Mouse (Mus musculus) thymus, adult 2 months (tissue): ENCODE results near the gene Crb1. TPM values are rescaled to one million over a fixed set of nuclear protein-coding genes. Genes with fewer than 3 reads are reported as not detected.

Source experiments
- DNase-seq: peaks from one replicate; pipeline ENCODE4 v3.0.0; 2021
- H3K27ac ChIP-seq: fragments of 200-500 bp; 2 replicates; pipeline ENCODE4 v1.5.1; 2012; ENCODE audit warnings: low read length, control low read depth; ENCODE audit not compliant: control insufficient read depth, insufficient read depth
- H3K27me3 ChIP-seq: fragments of 200-500 bp; 2 replicates; pipeline ENCODE4 v1.6.1; 2012; ENCODE audit warnings: mild to moderate bottlenecking, low read length, moderate library complexity, mixed read lengths; ENCODE audit not compliant: control insufficient read depth, insufficient read depth
- H3K36me3 ChIP-seq: fragments of 200-500 bp; 2 replicates; pipeline ENCODE4 v1.6.1; 2012; ENCODE audit warnings: mild to moderate bottlenecking, low read length, moderate library complexity; ENCODE audit not compliant: control insufficient read depth, insufficient read depth
- H3K4me1 ChIP-seq: fragments of 200-500 bp; replicated peaks from 2 replicates; pipeline ENCODE4 v1.6.1; 2012; ENCODE audit warnings: low read length; ENCODE audit not compliant: control insufficient read depth, insufficient read depth
- H3K4me3 ChIP-seq: fragments of 200-500 bp; 2 replicates; pipeline ENCODE4 v1.5.1; 2012; ENCODE audit warnings: mild to moderate bottlenecking, low read length, control low read depth, moderate library complexity; ENCODE audit not compliant: control insufficient read depth, insufficient read depth
- CTCF ChIP-seq: fragments of 200-500 bp; IDR thresholded peaks from 2 replicates; pipeline ENCODE4 v1.5.1; 2012; ENCODE audit warnings: mild to moderate bottlenecking, control low read depth, low read length, moderate library complexity, borderline replicate concordance; ENCODE audit not compliant: control insufficient read depth, poor library complexity, insufficient read depth; ENCODE audit errors: extremely low read depth
- POLR2A ChIP-seq: fragments of 200-500 bp; IDR thresholded peaks from 2 replicates; pipeline ENCODE4 v1.6.1; 2012; ENCODE audit warnings: mild to moderate bottlenecking, low read length, control low read depth, moderate library complexity; ENCODE audit not compliant: control insufficient read depth, poor library complexity, insufficient read depth; ENCODE audit errors: extremely low read depth
- WGBS: fragments of 180-500 bp; shearing (Covaris S2); methylation state at CpG from one replicate; pipeline ENCODE4 v1.1.7; 2018; 5-methylcytosine and 5-hydroxymethylcytosine counted together
- polyA plus RNA-seq: library from polyadenylated mRNA; depleted of rRNA; stranded (reverse); fragments of >200 nt; gene quantifications from 2 replicates; pipeline ENCODE4 v1.2.3, GENCODE M21; 2012

Crb1 gene
- polyA plus RNA-seq, 1 experiment = 0.03 TPM

- H3K27ac ChIP-seq = no peak overlapping the region
- no peak for DNase-seq
- no peaks in the 10 kb centered on the region for H3K36me3 ChIP-seq
- TF ChIP-seq CTCF (no peak), POLR2A (no peak)
- no peak overlapping the region for H3K4me3 ChIP-seq
- no peaks in the 10 kb centered on the region for H3K27me3 ChIP-seq
- H3K4me1 ChIP-seq = no peaks in the 10 kb centered on the region
- WGBS = 5% methylated on average over 1 of the region's 2 CpGs
These were observed 36.6 kb downstream of the Crb1 start for GRCm38 (mm10) chr1:139340178-139340859.

GRCm38 (mm10) chr1:139336997-139337396, 39.9 kb downstream of the Crb1 start:
- Histone ChIP-seq H3K4me3 (no peak overlapping the region), H3K4me1 (no peaks in the 10 kb centered on the region), H3K36me3 (no peaks in the 10 kb centered on the region), H3K27ac (no peak overlapping the region), H3K27me3 (no peaks in the 10 kb centered on the region)
- no peak for DNase-seq
- 88% methylated on average over 2 of the region's 2 CpGs for WGBS
- TF ChIP-seq CTCF (no peak), POLR2A (no peak)

- no peak overlapping the region for H3K27ac ChIP-seq
- DNase-seq = no peak
- 92% methylated on average over 1 of the region's 1 CpGs for WGBS
These were observed 48.1 kb downstream of the Crb1 start for GRCm38 (mm10) chr1:139328811-139329210.

GRCm38 (mm10) chr1:139328286-139328685, 48.6 kb downstream of the Crb1 start:
- Histone ChIP-seq H3K4me1 (no peaks in the 10 kb centered on the region), H3K27ac (no peak overlapping the region), H3K4me3 (no peak overlapping the region), H3K36me3 (no peaks in the 10 kb centered on the region), H3K27me3 (no peaks in the 10 kb centered on the region)
- no peak for DNase-seq
- TF ChIP-seq CTCF = no peak
- no peak for TF ChIP-seq POLR2A
- WGBS = 92% methylated on average over 5 of the region's 5 CpGs

More at GRCm38 (mm10) chr1:139328811-139329210, 48.1 kb downstream of the Crb1 start:
- H3K36me3 ChIP-seq = no peaks in the 10 kb centered on the region
- TF ChIP-seq CTCF (no peak), POLR2A (no peak)
- no peaks in the 10 kb centered on the region for H3K27me3 ChIP-seq
- no peak overlapping the region for H3K4me3 ChIP-seq
- H3K4me1 ChIP-seq = no peaks in the 10 kb centered on the region

- 85% methylated on average over 2 of the region's 2 CpGs for WGBS
- H3K27me3 ChIP-seq = no peaks in the 10 kb centered on the region
- no peak overlapping the region for H3K27ac ChIP-seq
- H3K4me3 ChIP-seq = no peak overlapping the region
- no peak for DNase-seq
- TF ChIP-seq POLR2A = no peak
- no peak for TF ChIP-seq CTCF
- no peaks in the 10 kb centered on the region for H3K4me1 ChIP-seq
- no peaks in the 10 kb centered on the region for H3K36me3 ChIP-seq
These were observed 51.5 kb downstream of the Crb1 start for GRCm38 (mm10) chr1:139325378-139325777.

- Histone ChIP-seq H3K4me3 (no peak overlapping the region), H3K4me1 (no peaks in the 10 kb centered on the region), H3K27ac (no peak overlapping the region), H3K36me3 (no peaks in the 10 kb centered on the region), H3K27me3 (no peaks in the 10 kb centered on the region)
- TF ChIP-seq POLR2A (no peak), CTCF (no peak)
- DNase-seq = no peak
- 41% methylated on average over 6 of the region's 6 CpGs for WGBS
These were observed 57.1 kb downstream of the Crb1 start for GRCm38 (mm10) chr1:139319798-139320197.
